Mouse (Mus musculus): ENCODE results near the gene Mlxipl.
A peak's percentile ranks its signal among the peaks of the same experiment; 100 is the strongest.

Gene Mlxipl

GRCm38 (mm10) chr5:135186621-135187348, 97.1 kb downstream of the Mlxipl start, which contains the start of gene Baz1b:
Gene Baz1b (plus strand): TSS chr5:135187264.
- peak; percentile 99 for DNase-seq

GRCm38 (mm10) chr5:135187349-135188213, 97.9 kb downstream of the Mlxipl start:
- DNase-seq: no peak

Measured in kidney, postnatal 14 days (tissue).